Mouse (Mus musculus): ENCODE results near the gene Sept6.

The Sept6 gene

DNA sequence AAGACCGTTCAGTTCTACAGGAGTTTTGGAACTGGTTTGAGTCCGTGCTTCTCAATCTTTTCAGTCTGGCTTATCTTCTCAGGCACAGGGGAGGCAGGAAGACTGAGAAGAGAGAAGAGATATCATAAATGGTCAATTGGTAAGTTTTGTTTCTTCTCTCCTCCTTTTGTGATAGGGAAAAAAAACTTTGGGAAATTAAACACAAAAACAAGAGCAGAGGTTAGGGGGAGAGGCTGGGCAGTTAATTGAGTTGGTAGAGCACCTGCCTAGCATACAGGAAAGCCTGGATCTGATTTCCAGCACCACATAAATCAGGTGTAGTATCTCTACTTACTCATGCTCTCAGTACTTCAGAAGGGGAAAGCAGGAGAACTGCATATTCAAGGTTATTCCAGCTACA lies at the start of gene Sept6:
Gene Sept6 (minus strand): TSS at position 101 of the 400 bp plus-strand sequence.
- no peak for DNase-seq (ENCODE audit: low read depth, low spot score)

GRCm38 (mm10) chrX:37028378-37028777 lies 36.8 kb upstream of the Sept6 start:
- DNase-seq (ENCODE audit: low read depth, low spot score), result peak; percentile 20

DNA sequence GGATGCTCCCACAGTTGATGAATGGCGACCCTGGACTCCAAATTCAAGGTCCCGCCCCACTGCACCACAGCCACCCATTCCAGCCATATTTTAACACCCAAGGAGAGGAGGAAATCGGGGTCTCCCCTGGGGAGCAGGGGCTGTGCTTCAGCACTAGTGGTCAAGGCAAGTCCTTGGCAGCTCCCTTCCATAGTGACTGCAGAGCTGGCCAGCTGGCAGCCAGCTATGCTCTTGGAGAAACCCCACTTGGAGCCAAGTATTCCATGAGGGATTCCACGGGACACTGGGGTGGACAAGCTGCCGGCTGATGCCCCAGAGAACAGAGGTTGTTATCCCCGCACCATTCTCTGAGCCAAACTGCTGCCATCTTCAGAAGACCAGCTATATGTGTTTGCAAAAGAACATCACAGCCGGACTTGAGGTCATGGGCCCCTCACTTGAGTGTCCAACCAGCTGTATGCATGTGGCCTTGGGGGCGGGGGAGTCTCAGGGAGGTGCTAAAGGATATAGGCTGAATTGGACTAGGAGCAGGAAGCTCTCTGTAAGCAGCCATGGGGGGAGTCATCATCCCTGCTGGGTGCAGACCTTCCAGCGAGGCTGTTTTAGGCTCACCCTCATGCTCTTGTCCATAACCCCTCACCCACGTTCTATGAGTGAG lies 32.2 kb upstream of the Sept6 start:
- DNase-seq (ENCODE audit: low read depth, low spot score), result no peak

DNA sequence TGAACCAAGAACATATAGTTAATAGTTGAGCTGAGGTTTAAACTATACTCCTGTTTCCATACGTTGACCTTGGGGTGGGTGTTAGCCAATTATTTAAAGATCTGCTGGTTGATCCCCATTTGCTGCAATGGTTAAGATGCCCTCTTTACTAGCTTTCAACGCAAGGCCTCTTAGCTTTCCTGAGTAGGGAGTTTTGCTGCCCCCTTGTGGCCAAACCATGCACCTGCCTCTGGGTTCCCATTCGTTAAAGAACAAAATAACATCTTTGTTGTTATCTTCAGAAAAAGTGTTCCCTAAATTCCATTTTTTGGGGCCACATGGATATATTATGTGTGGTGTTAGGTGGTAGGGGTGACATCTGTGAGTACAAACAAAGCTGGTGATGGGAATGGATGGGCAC lies 31.1 kb upstream of the Sept6 start:
- peak; percentile 72 for DNase-seq (ENCODE audit: low read depth, low spot score)

GRCm38 (mm10) chrX:37019045-37019444 lies 27.5 kb upstream of the Sept6 start:
- no peak for DNase-seq (ENCODE audit: low read depth, low spot score)

DNA sequence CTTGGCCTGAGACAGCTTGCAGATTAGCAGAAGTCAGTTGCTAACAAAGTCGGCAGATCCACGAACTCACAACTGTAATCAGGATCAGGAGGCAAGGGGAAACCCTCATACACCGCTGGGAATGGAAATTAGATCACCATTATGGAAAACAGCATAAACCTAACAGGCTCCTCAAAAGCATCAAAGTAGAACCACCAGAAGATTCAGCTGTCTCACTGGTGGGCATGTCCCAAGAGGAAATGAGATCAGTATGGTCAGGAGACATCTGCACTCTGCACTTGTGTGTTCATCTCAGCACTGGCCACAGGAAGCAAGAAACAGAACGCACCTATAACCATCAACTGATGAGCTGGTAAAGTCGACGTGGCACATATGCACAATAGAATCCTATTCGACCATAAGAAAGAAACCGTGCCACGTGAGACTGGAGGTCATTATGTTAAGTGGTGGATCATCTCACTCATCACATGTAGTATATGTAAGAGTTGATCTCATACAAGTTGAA lies 26.6 kb upstream of the Sept6 start:
- no peak for DNase-seq (ENCODE audit: low read depth, low spot score)

DNA sequence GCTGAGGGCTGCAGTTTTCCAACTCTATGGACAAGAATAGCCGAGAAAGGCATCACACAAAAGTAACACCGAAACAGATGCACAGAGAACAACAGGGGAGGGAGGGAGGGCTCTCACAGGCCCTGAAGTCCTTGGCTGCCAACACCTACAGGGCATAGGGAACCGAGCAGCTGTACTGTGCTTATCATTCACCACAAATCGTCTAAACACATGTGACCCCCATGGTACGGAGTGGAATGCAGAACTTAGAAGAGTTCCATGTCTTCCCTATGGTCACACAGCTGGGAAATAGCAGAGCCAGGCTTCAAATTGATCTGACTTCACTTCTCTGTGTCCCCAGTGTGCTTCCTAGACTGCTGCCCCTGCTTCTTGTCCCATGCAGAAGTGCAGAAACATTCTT lies 22.3 kb upstream of the Sept6 start:
- no peak for DNase-seq (ENCODE audit: low read depth, low spot score)

DNA sequence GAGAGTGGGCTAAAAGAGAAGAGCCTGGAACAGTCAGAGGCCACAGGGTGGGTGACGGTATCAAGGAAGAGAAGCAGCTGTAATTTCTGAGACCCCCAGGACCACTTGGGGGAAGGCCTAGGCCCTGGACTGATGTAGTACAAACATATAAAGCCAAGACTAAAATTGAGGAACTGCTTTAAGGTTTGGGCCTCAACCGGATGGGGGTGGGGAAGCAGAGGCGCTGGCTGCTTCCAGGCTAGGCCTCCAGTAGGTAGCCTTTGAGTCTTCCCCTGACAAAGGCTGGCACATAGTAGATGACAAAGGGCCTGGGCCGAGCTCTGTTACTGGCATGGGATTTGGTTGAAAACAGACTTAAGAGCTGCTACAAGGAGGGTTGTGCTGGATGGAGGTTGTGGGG lies 555 bp downstream of the Sept6 start:
- DNase-seq (ENCODE audit: low read depth, low spot score), result no peak

GRCm38 (mm10) chrX:36989752-36990404 lies 1.7 kb downstream of the Sept6 start:
- peak; percentile 51 for DNase-seq (ENCODE audit: low read depth, low spot score)

DNA sequence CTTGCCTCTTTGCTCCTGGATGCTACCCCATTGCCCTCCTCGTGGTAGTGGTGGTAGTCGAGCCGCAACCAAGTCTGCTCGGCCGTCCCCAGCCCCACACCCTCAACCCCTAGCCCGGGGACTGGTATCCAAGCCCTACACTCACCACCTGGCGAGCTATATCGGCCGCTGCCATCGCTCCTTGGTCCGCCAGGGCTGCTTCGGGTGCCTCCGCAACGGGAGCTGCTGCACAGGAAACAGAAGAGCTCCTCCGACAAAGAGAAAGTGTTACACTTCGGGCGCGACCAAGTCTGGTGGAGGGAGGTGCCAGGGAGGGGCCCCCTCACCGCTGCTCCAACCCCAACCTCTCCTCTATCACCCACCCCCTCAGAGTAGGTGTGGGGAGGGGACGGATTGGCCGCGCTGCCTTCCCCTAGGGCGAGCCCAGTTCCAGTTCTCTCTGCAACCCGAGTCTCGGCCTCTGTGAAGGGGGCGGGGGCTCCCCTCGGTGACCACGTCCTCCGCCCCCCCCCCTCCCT lies 2.3 kb downstream of the Sept6 start:
- DNase-seq (ENCODE audit: low read depth, low spot score), result peak; percentile 80

DNA sequence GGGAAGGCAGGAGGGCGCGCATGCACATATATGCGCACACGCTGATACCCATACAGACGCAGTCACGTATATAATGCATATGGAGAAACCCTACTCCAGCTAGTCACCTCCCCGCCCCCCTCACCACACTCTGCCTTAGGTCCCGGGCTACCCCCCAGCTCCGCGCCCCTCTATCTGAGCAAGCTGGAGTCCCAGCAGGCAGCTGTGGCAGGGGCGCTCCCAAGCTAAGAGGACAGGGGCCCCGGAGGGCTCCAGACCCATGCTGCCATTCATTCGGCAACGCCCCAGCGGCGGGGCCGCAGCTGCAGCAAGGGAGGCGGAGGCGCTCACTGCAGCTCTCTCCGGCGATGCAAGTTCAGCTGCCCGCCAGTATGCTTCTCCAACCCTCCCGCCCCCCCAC lies 2.8 kb downstream of the Sept6 start:
- peak; percentile 31 for DNase-seq (ENCODE audit: low read depth, low spot score)

DNA sequence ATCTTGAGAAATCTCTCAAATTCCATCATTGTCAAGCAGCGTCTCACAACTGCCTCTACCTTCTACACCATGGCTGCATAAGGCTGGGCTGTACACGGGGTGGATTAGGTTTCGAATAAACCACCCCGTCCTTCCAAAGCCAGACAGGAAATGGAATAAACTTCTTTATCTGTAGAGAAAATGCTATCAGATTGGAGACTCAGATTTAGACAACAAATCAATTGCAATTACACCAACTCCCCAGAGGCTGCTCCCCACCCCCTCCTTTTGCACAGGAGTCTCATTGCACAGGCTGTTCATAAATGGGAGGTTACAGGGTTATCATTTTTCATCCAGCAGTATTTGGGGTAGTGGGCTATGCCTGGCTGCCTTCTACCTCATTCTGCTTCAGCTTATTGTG lies 3.7 kb downstream of the Sept6 start:
- DNase-seq (ENCODE audit: low read depth, low spot score), result no peak

- DNase-seq (ENCODE audit: low read depth, low spot score), result peak; percentile 12
Measured at GRCm38 (mm10) chrX:36985041-36985440, 6.6 kb downstream of the Sept6 start.

DNA sequence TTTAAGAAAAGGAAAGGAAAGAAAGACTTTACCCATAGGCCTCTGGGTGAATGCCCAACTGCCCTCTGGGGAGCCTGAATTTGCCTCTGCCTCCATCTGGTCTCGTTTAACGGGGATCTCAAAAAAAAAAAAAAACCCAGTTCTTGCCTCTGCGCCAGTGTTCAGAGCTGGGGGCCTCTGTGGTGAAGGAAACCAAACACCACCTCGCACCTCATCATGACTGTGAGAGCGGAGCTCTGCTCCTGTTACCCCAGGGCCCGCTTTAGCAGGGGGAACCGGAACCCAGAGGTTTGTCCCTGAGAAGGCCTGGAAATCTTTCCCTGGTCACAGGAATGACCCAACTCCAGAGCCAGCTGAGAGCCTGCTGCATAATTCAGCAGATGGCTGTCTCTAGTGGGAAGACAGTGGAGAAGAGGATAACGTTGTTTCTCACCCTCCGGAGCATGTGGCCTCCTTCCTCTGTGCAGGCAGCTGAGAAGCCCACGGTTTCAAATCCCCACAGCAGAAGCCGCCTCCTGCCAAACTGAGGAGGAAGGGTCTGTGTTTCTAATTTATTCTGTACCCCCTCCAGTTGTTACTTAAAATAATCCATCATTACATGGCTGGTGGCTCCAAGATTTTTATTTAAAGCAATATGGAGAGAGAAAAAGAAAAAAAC lies 7.8 kb downstream of the Sept6 start:
- peak; percentile 79 for DNase-seq (ENCODE audit: low read depth, low spot score)

- DNase-seq (ENCODE audit: low read depth, low spot score), result peak; percentile 51
Measured at GRCm38 (mm10) chrX:36982892-36983653, 8.5 kb downstream of the Sept6 start.

GRCm38 (mm10) chrX:36980563-36981187 lies 10.9 kb downstream of the Sept6 start:
- no peak for DNase-seq (ENCODE audit: low read depth, low spot score)

- DNase-seq (ENCODE audit: low read depth, low spot score), result no peak
Measured at GRCm38 (mm10) chrX:36977863-36978262, 13.7 kb downstream of the Sept6 start.

GRCm38 (mm10) chrX:36976980-36977379 lies 14.6 kb downstream of the Sept6 start:
- DNase-seq (ENCODE audit: low read depth, low spot score), result peak; percentile 80

- peak; percentile 20 for DNase-seq (ENCODE audit: low read depth, low spot score)
Measured at GRCm38 (mm10) chrX:36976272-36976671, 15.3 kb downstream of the Sept6 start.

- DNase-seq (ENCODE audit: low read depth, low spot score), result peak; percentile 89
Measured at GRCm38 (mm10) chrX:36974905-36975304, 16.7 kb downstream of the Sept6 start.

- DNase-seq (ENCODE audit: low read depth, low spot score), result peak; percentile 66
Measured at GRCm38 (mm10) chrX:36972951-36973471, 18.6 kb downstream of the Sept6 start.

Data from brain, adult 2 months (tissue).